Comparison of ENCODE assay signal across 8 mouse cellular contexts in genomic region chr3:41605601-41606329, GRCm38 (mm10). TPM values are rescaled to one million over a fixed set of nuclear protein-coding genes. Genes with fewer than 3 reads are reported as not detected.
DNase-seq lines count a peak whose midpoint lies in the region; ATAC-seq lines count a peak whose summit lies in the region.

No protein-coding gene starts in this region.

- intact Hi-C loops in heart, postnatal 36 days (cut with DNase I), result loop anchor here (5.0 kb wide), 1 partner anchor 253 kb away; no protein-coding TSS in a partner anchor

- H3K4me3 ChIP-seq in heart, embryonic 12.5 days, result no peak overlapping the region
- no peak overlapping the region for H3K4me3 ChIP-seq in embryonic facial prominence, embryonic 15.5 days (replicated peaks)
- H3K4me3 ChIP-seq in midbrain, embryonic 12.5 days, result no peak overlapping the region

- H3K4me1 ChIP-seq in heart, embryonic 12.5 days (replicated peaks), result peaks cover 46% of the 10 kb centered on the region
- peaks cover 16% of the 10 kb centered on the region for H3K4me1 ChIP-seq in embryonic facial prominence, embryonic 15.5 days
- H3K4me1 ChIP-seq in midbrain, embryonic 12.5 days, result peaks cover 16% of the 10 kb centered on the region

- 74% methylated on average over 13 of the region's 13 CpGs for WGBS in heart, embryonic 12.5 days
- WGBS in embryonic facial prominence, embryonic 15.5 days, result 85% methylated on average over 13 of the region's 13 CpGs
- 87% methylated on average over 13 of the region's 13 CpGs for WGBS in midbrain, embryonic 12.5 days

- peak overlapping the region; percentile 18; the same call in 1 of the 2 replicates for H3K27ac ChIP-seq in heart, embryonic 12.5 days (ENCODE audit: poor library complexity, severe bottlenecking)
- no peak overlapping the region for H3K27ac ChIP-seq in embryonic facial prominence, embryonic 15.5 days (replicated peaks)
- 0 out of 2 replicates have a peak overlapping the region, but pooled peaks have one; percentile 12 for H3K27ac ChIP-seq in midbrain, embryonic 12.5 days (replicated peaks)

- no peak overlapping the region for H3K4me2 ChIP-seq in heart, embryonic 12.5 days
- no peak overlapping the region for H3K4me2 ChIP-seq in embryonic facial prominence, embryonic 15.5 days (replicated peaks)
- no peak overlapping the region for H3K4me2 ChIP-seq in midbrain, embryonic 12.5 days (replicated peaks)

- no peak overlapping the region for H3K9ac ChIP-seq in heart, embryonic 12.5 days
- no peak overlapping the region for H3K9ac ChIP-seq in embryonic facial prominence, embryonic 15.5 days
- H3K9ac ChIP-seq in midbrain, embryonic 12.5 days (replicated peaks), result no peak overlapping the region

- H3K27me3 ChIP-seq in heart, embryonic 12.5 days (replicated peaks), result no peaks in the 10 kb centered on the region
- H3K27me3 ChIP-seq in embryonic facial prominence, embryonic 15.5 days, result no peaks in the 10 kb centered on the region
- no peaks in the 10 kb centered on the region for H3K27me3 ChIP-seq in midbrain, embryonic 12.5 days

- H3K36me3 ChIP-seq in heart, embryonic 12.5 days, result peaks cover 48% of the 10 kb centered on the region
- H3K36me3 ChIP-seq in embryonic facial prominence, embryonic 15.5 days, result peaks cover 21% of the 10 kb centered on the region
- peaks cover 38% of the 10 kb centered on the region for H3K36me3 ChIP-seq in midbrain, embryonic 12.5 days

- peak; percentile 48; the same call in 1 of the 2 replicates for ATAC-seq in heart, embryonic 12.5 days (ENCODE audit: insufficient number of reproducible peaks, low FRiP score)
- peak; percentile 53 for ATAC-seq in embryonic facial prominence, embryonic 15.5 days (ENCODE audit: insufficient number of reproducible peaks, low FRiP score, low TSS enrichment, low read depth)
- ATAC-seq in midbrain, embryonic 12.5 days (ENCODE audit: low FRiP score, low read depth), result peak; percentile 59
- no peak for ATAC-seq in megakaryocyte-erythroid progenitor cell, adult 5-6 weeks (replicated peaks; ENCODE audit: low FRiP score, low TSS enrichment, poor library complexity, severe bottlenecking)

- no peaks in the 10 kb centered on the region for H3K9me3 ChIP-seq in heart, embryonic 12.5 days (replicated peaks)
- H3K9me3 ChIP-seq in embryonic facial prominence, embryonic 15.5 days (replicated peaks), result no peaks in the 10 kb centered on the region
- H3K9me3 ChIP-seq in midbrain, embryonic 12.5 days, result no peaks in the 10 kb centered on the region

- no peak for DNase-seq in heart, postnatal 36 days
- DNase-seq in 416B (ENCODE audit: low read depth), result peak; percentile 77
- DNase-seq in cerebellum, adult 8-10 months, result no peak
- DNase-seq in cerebellum, postnatal 4 days (ENCODE audit: low spot score in 2 of 2), result no peak

RNA-seq across cellular contexts. Expression of gene Jade1, which starts 50.2 kb away (rescaled TPM):
- polyA plus RNA-seq in heart, embryonic 12.5 days (2016; fragmentation: Nextera tagmentation; extraction: Ambion mirVana), result 17.4 and 19.3 TPM in 2 replicates
- total RNA-seq in heart, postnatal 36 days (2021), result 10 to 100 TPM; 30.2 to 41.1 TPM
- 13.5 and 15.7 TPM in 2 replicates for polyA plus RNA-seq in embryonic facial prominence, embryonic 15.5 days (2015; fragmentation: Nextera tagmentation; extraction: Ambion mirVana)
- 19.5 and 19.7 TPM in 2 replicates for polyA plus RNA-seq in midbrain, embryonic 12.5 days (2016; fragmentation: Nextera tagmentation; extraction: Ambion mirVana)
- total RNA-seq in megakaryocyte-erythroid progenitor cell, adult 5-6 weeks (2014; fragmentation: Nextera tagmentation), result 29.8 and 38.0 TPM in 2 replicates
- 36.1 and 36.3 TPM in 2 replicates for total RNA-seq in megakaryocyte-erythroid progenitor cell, adult 5-6 weeks (2017)
